Mouse (Mus musculus) forebrain, embryonic 16.5 days (tissue): ENCODE data around the gene Lekr1. TPM values are rescaled to one million over a fixed set of nuclear protein-coding genes. Genes with fewer than 3 reads are reported as not detected.

Source experiments
- ATAC-seq: fragments of 200-750 bp; cut with Nextera tagmentation; 2 replicates; pipeline ENCODE4 v1.8.0; 2017; ENCODE audit warnings: mild to moderate bottlenecking, moderate library complexity
- H3K27ac ChIP-seq: fragments of 300-500 bp; sonication (generic); 2 replicates; pipeline ENCODE4 v1.5.1; 2014; ENCODE audit warnings: low read length, control low read depth
- H3K27me3 ChIP-seq: fragments of 300-500 bp; sonication (generic); replicated peaks from 2 replicates; pipeline ENCODE4 v1.6.1; 2014; ENCODE audit warnings: low read length; ENCODE audit not compliant: control insufficient read depth, insufficient read depth
- H3K36me3 ChIP-seq: fragments of 300-500 bp; sonication (generic); 2 replicates; pipeline ENCODE4 v1.6.1; 2014; ENCODE audit not compliant: control insufficient read depth, insufficient read depth
- H3K4me1 ChIP-seq: fragments of 300-500 bp; sonication (generic); replicated peaks from 2 replicates; pipeline ENCODE4 v1.6.1; 2014; ENCODE audit warnings: low read length; ENCODE audit not compliant: control insufficient read depth, insufficient read depth
- H3K4me2 ChIP-seq: fragments of 300-500 bp; sonication (generic); 2 replicates; pipeline ENCODE4 v1.6.1; 2014; ENCODE audit warnings: mild to moderate bottlenecking, low read length, control low read depth
- H3K4me3 ChIP-seq: fragments of 300-500 bp; sonication (generic); replicated peaks from 2 replicates; pipeline ENCODE4 v1.5.1; 2014; ENCODE audit warnings: mild to moderate bottlenecking, low read length, control low read depth
- H3K9ac ChIP-seq: fragments of 300-500 bp; sonication (generic); replicated peaks from 2 replicates; pipeline ENCODE4 v1.6.1; 2014; ENCODE audit warnings: low read depth, low read length, control low read depth
- H3K9me3 ChIP-seq: fragments of 300-500 bp; sonication (generic); 2 replicates; pipeline ENCODE4 v1.6.1; 2016; ENCODE audit warnings: low read length; ENCODE audit not compliant: control insufficient read depth
- WGBS: fragments of 180-500 bp; shearing (Covaris S2); extraction: QIAGEN DNeasy Blood & Tissue Kit; methylation state at CpG from one replicate; pipeline ENCODE4 v1.1.7; 2014; 5-methylcytosine and 5-hydroxymethylcytosine counted together
- polyA plus RNA-seq: library from polyadenylated mRNA; unstranded; fragments of >200 nt; fragmentation: Nextera tagmentation; extraction: Ambion mirVana; gene quantifications from 2 replicates; pipeline ENCODE4 v1.2.1, GENCODE M21; 2015

Gene Lekr1
- polyA plus RNA-seq, 1 experiment from 2014 or later, result 7.9 TPM

- Histone ChIP-seq H3K4me2 (no peak overlapping the region), H3K27me3 (0 out of 2 replicates have a peak, but pooled peaks cover 2% of the 10 kb centered on the region), H3K4me1 (peaks cover 23% of the 10 kb centered on the region), H3K27ac (no peak overlapping the region), H3K9ac (no peak overlapping the region), H3K9me3 (no peaks in the 10 kb centered on the region), H3K4me3 (no peak overlapping the region), H3K36me3 (no peaks in the 10 kb centered on the region)
- no peak for ATAC-seq
- 88% methylated on average over 3 of the region's 3 CpGs for WGBS
Observed at GRCm38 (mm10) chr3:65661731-65662130, 4.3 kb upstream of the Lekr1 start.

- WGBS, result 61% methylated on average over 11 of the region's 11 CpGs
- H3K4me1 ChIP-seq, result peaks cover 14% of the 10 kb centered on the region
- no peaks in the 10 kb centered on the region for H3K36me3 ChIP-seq
- H3K4me3 ChIP-seq, result no peak overlapping the region
- H3K27ac ChIP-seq, result no peak overlapping the region
- no peak for ATAC-seq
- no peak overlapping the region for H3K9ac ChIP-seq
- no peaks in the 10 kb centered on the region for H3K9me3 ChIP-seq
- H3K4me2 ChIP-seq, result no peak overlapping the region
- H3K27me3 ChIP-seq, result 0 out of 2 replicates have a peak, but pooled peaks cover 2% of the 10 kb centered on the region
Observed at GRCm38 (mm10) chr3:65663176-65663575, 2.9 kb upstream of the Lekr1 start.

- no peaks in the 10 kb centered on the region for H3K9me3 ChIP-seq
- no peaks in the 10 kb centered on the region for H3K27me3 ChIP-seq
- no peaks in the 10 kb centered on the region for H3K36me3 ChIP-seq
- H3K4me1 ChIP-seq, result peaks cover 5% of the 10 kb centered on the region; the same call in 1 of the 2 replicates
- no peak overlapping the region for H3K27ac ChIP-seq
- H3K4me3 ChIP-seq, result no peak overlapping the region
- no peak overlapping the region for H3K9ac ChIP-seq
- WGBS, result 57% methylated on average over 6 of the region's 6 CpGs
- no peak overlapping the region for H3K4me2 ChIP-seq
- no peak for ATAC-seq
Observed at GRCm38 (mm10) chr3:65670216-65670615, 4.2 kb downstream of the Lekr1 start.

GRCm38 (mm10) chr3:65673725-65674124 is 7.7 kb downstream of the Lekr1 start:
- Histone ChIP-seq H3K9me3 (no peaks in the 10 kb centered on the region), H3K4me3 (no peak overlapping the region), H3K27ac (no peak overlapping the region), H3K36me3 (no peaks in the 10 kb centered on the region), H3K4me1 (no peaks in the 10 kb centered on the region), H3K4me2 (no peak overlapping the region), H3K9ac (no peak overlapping the region), H3K27me3 (no peaks in the 10 kb centered on the region)
- ATAC-seq, result no peak
- WGBS, result 73% methylated on average over 8 of the region's 8 CpGs

GRCm38 (mm10) chr3:65680612-65681011 is 14.6 kb downstream of the Lekr1 start:
- no peak for ATAC-seq

GRCm38 (mm10) chr3:65689705-65690104 is 23.7 kb downstream of the Lekr1 start:
- Histone ChIP-seq H3K4me1 (no peaks in the 10 kb centered on the region), H3K9ac (no peak overlapping the region), H3K9me3 (no peaks in the 10 kb centered on the region), H3K27ac (no peak overlapping the region), H3K27me3 (no peaks in the 10 kb centered on the region), H3K36me3 (no peaks in the 10 kb centered on the region), H3K4me2 (no peak overlapping the region), H3K4me3 (no peak overlapping the region)
- ATAC-seq, result no peak
- 48% methylated on average over 2 of the region's 2 CpGs for WGBS

More at GRCm38 (mm10) chr3:65680612-65681011, 14.6 kb downstream of the Lekr1 start:
- Histone ChIP-seq H3K9ac (no peak overlapping the region), H3K4me1 (no peaks in the 10 kb centered on the region), H3K9me3 (no peaks in the 10 kb centered on the region), H3K27ac (no peak overlapping the region), H3K36me3 (no peaks in the 10 kb centered on the region), H3K4me2 (no peak overlapping the region), H3K27me3 (no peaks in the 10 kb centered on the region), H3K4me3 (no peak overlapping the region)
- WGBS, result 89% methylated on average over 1 of the region's 1 CpGs

GRCm38 (mm10) chr3:65690850-65691249 is 24.8 kb downstream of the Lekr1 start:
- ATAC-seq, result no peak
- H3K36me3 ChIP-seq, result no peaks in the 10 kb centered on the region
- H3K27me3 ChIP-seq, result no peaks in the 10 kb centered on the region
- H3K4me3 ChIP-seq, result no peak overlapping the region
- no peak overlapping the region for H3K9ac ChIP-seq
- H3K9me3 ChIP-seq, result no peaks in the 10 kb centered on the region
- H3K27ac ChIP-seq, result no peak overlapping the region
- 81% methylated on average over 2 of the region's 2 CpGs for WGBS
- no peaks in the 10 kb centered on the region for H3K4me1 ChIP-seq
- no peak overlapping the region for H3K4me2 ChIP-seq

- no peak overlapping the region for H3K27ac ChIP-seq
- H3K27me3 ChIP-seq, result no peaks in the 10 kb centered on the region
- WGBS, result 58% methylated on average over 1 of the region's 1 CpGs
- no peak overlapping the region for H3K4me2 ChIP-seq
- no peaks in the 10 kb centered on the region for H3K9me3 ChIP-seq
- H3K4me1 ChIP-seq, result no peaks in the 10 kb centered on the region
- no peak overlapping the region for H3K4me3 ChIP-seq
- no peak for ATAC-seq
- no peak overlapping the region for H3K9ac ChIP-seq
- no peaks in the 10 kb centered on the region for H3K36me3 ChIP-seq
Observed at GRCm38 (mm10) chr3:65699704-65700103, 33.7 kb downstream of the Lekr1 start.

- no peak overlapping the region for H3K9ac ChIP-seq
- no peak overlapping the region for H3K4me3 ChIP-seq
- no peaks in the 10 kb centered on the region for H3K27me3 ChIP-seq
- WGBS, result 92% methylated on average over 3 of the region's 3 CpGs
- no peak for ATAC-seq
- no peaks in the 10 kb centered on the region for H3K9me3 ChIP-seq
- H3K36me3 ChIP-seq, result no peaks in the 10 kb centered on the region
- no peak overlapping the region for H3K27ac ChIP-seq
- no peaks in the 10 kb centered on the region for H3K4me1 ChIP-seq
- no peak overlapping the region for H3K4me2 ChIP-seq
Observed at GRCm38 (mm10) chr3:65714372-65714771, 48.3 kb downstream of the Lekr1 start.

GRCm38 (mm10) chr3:65717406-65717805 is 51.4 kb downstream of the Lekr1 start:
- WGBS, result 90% methylated on average over 2 of the region's 2 CpGs
- H3K4me3 ChIP-seq, result no peak overlapping the region

More at GRCm38 (mm10) chr3:65717406-65717805, 51.4 kb downstream of the Lekr1 start:
- H3K9me3 ChIP-seq, result no peaks in the 10 kb centered on the region
- no peak for ATAC-seq
- H3K4me1 ChIP-seq, result no peaks in the 10 kb centered on the region
- no peak overlapping the region for H3K9ac ChIP-seq
- H3K27me3 ChIP-seq, result no peaks in the 10 kb centered on the region
- no peak overlapping the region for H3K27ac ChIP-seq
- no peak overlapping the region for H3K4me2 ChIP-seq
- H3K36me3 ChIP-seq, result no peaks in the 10 kb centered on the region
